Mouse (Mus musculus) ovary, postnatal 14 days (tissue): Measurements from ENCODE around the gene Ccr1l1.

Experiments
- DNase-seq: peaks from one replicate; pipeline ENCODE4 v3.0.0; 2022; ENCODE audit warnings: low spot score

The Ccr1l1 gene

DNA sequence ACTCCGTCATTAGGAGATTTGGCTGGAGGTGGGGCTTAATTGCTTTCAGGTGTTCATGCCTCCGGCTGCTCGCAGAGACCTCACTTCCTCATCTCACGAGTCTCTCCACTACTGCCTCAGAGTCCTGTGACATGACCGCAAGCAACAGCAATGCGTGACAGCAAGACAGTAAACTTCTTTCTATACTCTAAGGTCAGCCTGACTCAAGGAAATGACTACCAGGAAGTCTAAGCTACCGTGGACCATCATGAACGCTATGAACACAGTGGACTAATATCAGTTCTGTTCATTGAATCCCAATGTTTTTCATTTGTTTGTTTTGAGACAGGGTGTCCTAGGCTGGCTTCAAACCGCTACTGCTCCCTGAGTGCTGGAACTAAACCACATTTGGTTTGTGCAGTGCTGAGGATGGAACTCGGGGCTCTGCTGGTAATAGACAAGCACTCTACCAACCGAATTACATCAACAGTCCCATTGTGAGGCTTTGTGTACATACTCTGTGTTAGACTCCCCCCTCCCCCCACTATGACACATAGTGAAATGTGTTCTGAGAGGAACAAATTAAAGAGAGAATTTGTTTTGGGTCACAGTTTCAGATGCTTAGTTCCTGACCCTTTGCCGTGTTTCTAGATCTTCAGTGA is 50.0 kb downstream of the Ccr1l1 start:
- no peak for DNase-seq

DNA sequence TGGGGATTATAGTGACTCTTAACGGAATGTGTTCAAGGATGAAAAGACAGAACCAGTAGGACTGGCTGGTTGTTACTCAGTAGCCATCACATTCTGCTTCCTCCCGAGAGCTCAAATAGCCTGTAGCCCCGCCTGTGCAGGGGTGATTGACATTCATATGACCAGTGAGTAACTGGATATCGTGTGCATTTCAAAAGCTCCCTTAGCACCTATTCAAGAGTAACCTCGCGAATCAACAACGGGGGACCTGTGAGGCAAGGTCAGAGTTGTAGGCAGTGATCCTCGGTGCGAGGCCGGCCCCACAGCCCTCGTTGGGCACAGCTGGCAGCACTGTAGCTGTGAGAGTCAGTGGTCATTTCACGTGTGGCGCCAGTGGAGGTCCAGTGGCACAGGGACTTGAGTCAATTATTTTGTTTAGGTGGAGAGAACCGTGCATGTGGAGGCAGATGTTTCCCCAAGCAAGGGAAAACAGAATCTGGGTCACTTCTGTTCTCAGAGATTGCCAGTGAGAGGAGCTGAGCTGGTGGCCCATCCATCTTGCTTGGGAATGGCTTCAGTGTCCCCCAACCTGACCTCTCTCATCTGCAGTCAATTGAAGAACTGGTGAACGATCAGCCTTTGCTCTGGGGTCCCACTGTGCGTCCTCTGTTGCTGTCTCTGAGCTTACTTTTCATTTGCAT is 50.8 kb downstream of the Ccr1l1 start:
- no peak for DNase-seq
